Mouse (Mus musculus) intestine, embryonic 14.5 days (tissue): ENCODE results near the gene Alk. TPM values are rescaled to one million over a fixed set of nuclear protein-coding genes. Genes with fewer than 3 reads are reported as not detected.

Experiments
- ATAC-seq: fragments of 200-750 bp; cut with Nextera tagmentation; replicated peaks from 2 replicates; pipeline ENCODE4 v1.8.0; 2017; ENCODE audit warnings: low read depth, moderate number of reproducible peaks, moderate TSS enrichment, moderate library complexity; ENCODE audit not compliant: low FRiP score, low TSS enrichment
- DNase-seq: peaks from one replicate; pipeline ENCODE4 v3.0.0-alpha.2; 2018; ENCODE audit warnings: low spot score
- H3K27ac ChIP-seq: fragments of 300-500 bp; sonication (generic); 2 replicates; pipeline ENCODE4 v1.5.1; 2014; ENCODE audit warnings: low read depth, mild to moderate bottlenecking, control low read depth
- H3K27me3 ChIP-seq: fragments of 300-500 bp; sonication (generic); replicated peaks from 2 replicates; pipeline ENCODE4 v1.6.1; 2014; ENCODE audit warnings: low read length, control low read depth; ENCODE audit not compliant: control insufficient read depth, insufficient read depth
- H3K36me3 ChIP-seq: fragments of 300-500 bp; sonication (generic); 2 replicates; pipeline ENCODE4 v1.6.1; 2014; ENCODE audit warnings: low read length, control low read depth; ENCODE audit not compliant: control insufficient read depth, insufficient read depth
- H3K4me1 ChIP-seq: fragments of 300-500 bp; sonication (generic); replicated peaks from 2 replicates; pipeline ENCODE4 v1.6.1; 2014; ENCODE audit warnings: low read length, control low read depth, mixed read lengths; ENCODE audit not compliant: control insufficient read depth, insufficient read depth
- H3K4me2 ChIP-seq: fragments of 300-500 bp; sonication (generic); 2 replicates; pipeline ENCODE4 v1.6.1; 2014; ENCODE audit warnings: low read length
- H3K4me3 ChIP-seq: fragments of 300-500 bp; sonication (generic); 2 replicates; pipeline ENCODE4 v1.5.1; 2014; ENCODE audit warnings: low read depth, low read length, control low read depth, mixed read lengths
- H3K9ac ChIP-seq: fragments of 300-500 bp; sonication (generic); 2 replicates; pipeline ENCODE4 v1.6.1; 2014; ENCODE audit warnings: mild to moderate bottlenecking, low read length
- H3K9me3 ChIP-seq: fragments of 300-500 bp; sonication (generic); 2 replicates; pipeline ENCODE4 v1.6.1; 2016; ENCODE audit warnings: low read length, control low read depth; ENCODE audit not compliant: control insufficient read depth
- WGBS: fragments of 180-500 bp; shearing (Covaris S2); extraction: QIAGEN DNeasy Blood & Tissue Kit; methylation state at CpG from one replicate; pipeline ENCODE4 v1.1.7; 2014; 5-methylcytosine and 5-hydroxymethylcytosine counted together
- polyA plus RNA-seq: library from polyadenylated mRNA; unstranded; fragments of >200 nt; fragmentation: Nextera tagmentation; extraction: Ambion mirVana; gene quantifications from 2 replicates; pipeline ENCODE4 v1.2.1, GENCODE M21; 2014

The Alk gene
- polyA plus RNA-seq, 1 experiment from 2014 or later, result 0.61 TPM

GRCm38 (mm10) chr17:72401861-72402260 is 202.6 kb downstream of the Alk start:
- H3K9ac ChIP-seq, result no peak overlapping the region
- no peak overlapping the region for H3K4me2 ChIP-seq
- no peak overlapping the region for H3K27ac ChIP-seq
- H3K36me3 ChIP-seq, result no peaks in the 10 kb centered on the region
- no peaks in the 10 kb centered on the region for H3K9me3 ChIP-seq
- no peaks in the 10 kb centered on the region for H3K27me3 ChIP-seq
- WGBS, result 62% methylated on average over 3 of the region's 3 CpGs
- no peaks in the 10 kb centered on the region for H3K4me1 ChIP-seq
- H3K4me3 ChIP-seq, result no peak overlapping the region
- ATAC-seq, result no peak
- no peak for DNase-seq

DNA sequence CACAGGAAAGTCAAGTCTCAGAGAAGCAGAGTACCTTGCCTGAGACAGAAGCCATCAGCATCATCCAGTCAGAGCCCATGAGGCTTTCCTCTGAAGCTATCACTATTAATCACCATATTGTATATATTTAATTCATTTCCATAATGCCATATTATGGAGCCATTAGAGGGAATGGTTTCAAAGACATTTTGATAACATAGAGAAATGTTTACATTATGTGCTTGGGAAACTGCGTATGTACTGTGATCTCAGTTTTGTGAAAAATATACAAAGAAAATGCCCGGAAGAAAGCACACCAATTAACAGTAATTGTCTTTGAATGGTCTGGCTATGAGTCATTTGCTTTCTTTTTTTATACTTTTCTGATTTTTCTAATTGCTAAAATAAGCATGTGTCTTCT is 203.1 kb downstream of the Alk start:
- H3K4me3 ChIP-seq, result no peak overlapping the region
- no peak overlapping the region for H3K4me2 ChIP-seq
- DNase-seq (no peak), ATAC-seq (no peak)
- H3K27me3 ChIP-seq, result no peaks in the 10 kb centered on the region
- no peak overlapping the region for H3K9ac ChIP-seq
- H3K9me3 ChIP-seq, result no peaks in the 10 kb centered on the region
- H3K27ac ChIP-seq, result no peak overlapping the region
- H3K36me3 ChIP-seq, result no peaks in the 10 kb centered on the region
- WGBS, result 49% methylated on average over 2 of the region's 2 CpGs
- H3K4me1 ChIP-seq, result no peaks in the 10 kb centered on the region

DNA sequence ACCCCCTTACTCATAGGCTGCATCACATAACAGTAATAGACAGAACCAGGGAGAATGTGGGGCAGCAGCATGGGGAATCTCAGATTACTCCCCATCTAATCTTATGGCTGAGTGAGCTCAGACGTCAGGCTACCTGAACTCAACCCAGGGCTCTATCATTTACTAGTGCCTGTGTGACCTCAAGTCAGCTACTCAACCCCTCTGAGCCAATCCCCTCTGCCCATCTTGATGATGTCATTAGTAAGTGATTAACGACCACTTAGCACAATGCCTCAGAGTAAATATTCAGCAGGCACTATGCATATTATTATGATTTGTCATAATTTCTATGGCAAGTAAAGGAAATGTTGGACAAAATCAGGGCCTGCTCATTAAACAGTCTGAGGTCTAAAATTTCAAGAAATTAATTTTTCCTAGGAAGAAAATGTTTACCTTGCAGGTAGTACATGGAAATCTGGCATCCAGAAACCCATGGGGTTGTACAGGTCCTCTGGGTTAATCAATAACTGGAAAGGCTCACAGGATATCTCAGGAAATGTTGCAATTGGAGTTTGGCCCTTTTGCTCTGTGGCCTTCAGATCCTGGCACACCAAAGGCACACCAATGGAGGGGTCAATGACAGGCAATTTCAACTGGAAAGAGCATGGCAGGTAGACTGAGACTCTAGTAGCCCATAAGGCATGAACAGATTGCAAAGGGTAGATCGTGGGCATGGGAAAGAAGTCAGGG is 204.9 kb downstream of the Alk start:
- H3K9me3 ChIP-seq, result no peaks in the 10 kb centered on the region
- peak; percentile 70 for ATAC-seq
- no peak overlapping the region for H3K27ac ChIP-seq
- H3K4me2 ChIP-seq, result no peak overlapping the region
- no peak overlapping the region for H3K9ac ChIP-seq
- no peak for DNase-seq
- no peaks in the 10 kb centered on the region; the same call in 1 of the 2 replicates for H3K4me1 ChIP-seq
- 76% methylated on average over 3 of the region's 3 CpGs for WGBS
- no peaks in the 10 kb centered on the region for H3K27me3 ChIP-seq
- no peaks in the 10 kb centered on the region for H3K36me3 ChIP-seq
- H3K4me3 ChIP-seq, result no peak overlapping the region

DNA sequence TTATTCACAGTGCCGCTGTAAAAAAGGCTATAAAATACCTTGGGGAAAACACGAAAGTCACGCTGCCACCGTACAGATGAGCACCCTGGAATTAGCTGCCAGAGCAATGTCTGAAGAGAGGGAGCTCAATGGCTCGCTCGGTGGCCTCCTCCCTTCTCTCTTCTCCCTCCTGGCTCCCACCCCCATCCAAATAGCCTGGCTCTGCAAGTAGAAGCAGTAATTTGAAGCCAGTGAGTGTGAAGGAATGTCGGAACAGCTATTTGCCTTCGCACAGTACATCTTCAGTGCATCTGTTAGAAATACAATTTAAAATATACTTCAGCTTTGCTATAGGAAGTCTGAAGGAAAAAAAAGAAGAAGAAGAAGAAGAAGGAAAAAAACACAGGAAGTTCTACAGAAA is 208.5 kb downstream of the Alk start:
- DNase-seq, result no peak
- Histone ChIP-seq H3K4me2 (no peak overlapping the region), H3K9ac (no peak overlapping the region)

DNA sequence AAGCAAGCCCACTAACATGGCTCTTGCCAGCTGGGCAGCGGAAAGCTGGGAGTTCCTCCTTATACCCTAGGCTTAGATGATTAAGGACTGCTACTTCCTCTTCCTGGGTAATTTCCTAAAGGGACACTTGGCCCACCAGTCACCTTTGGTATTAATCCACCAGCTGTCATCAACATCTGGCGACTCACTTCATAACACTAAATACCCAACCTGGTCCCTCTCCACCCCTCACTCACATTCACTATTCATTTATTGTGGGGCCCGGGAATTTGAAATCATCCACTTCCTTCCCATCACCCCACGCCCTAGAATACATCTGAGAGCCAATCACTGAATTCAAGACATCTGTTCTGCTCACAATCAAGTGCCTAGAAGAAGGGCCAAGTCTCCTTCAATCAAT is 235.4 kb downstream of the Alk start:
- ATAC-seq (no peak), DNase-seq (no peak)
- H3K36me3 ChIP-seq, result no peaks in the 10 kb centered on the region
- H3K4me3 ChIP-seq, result no peak overlapping the region
- no peaks in the 10 kb centered on the region for H3K4me1 ChIP-seq
- WGBS, result 79% methylated on average over 4 of the region's 4 CpGs
- no peaks in the 10 kb centered on the region for H3K9me3 ChIP-seq
- H3K27ac ChIP-seq, result no peak overlapping the region
- H3K27me3 ChIP-seq, result no peaks in the 10 kb centered on the region
- no peak overlapping the region for H3K9ac ChIP-seq
- no peak overlapping the region for H3K4me2 ChIP-seq

More for the DNA sequence above, 208.5 kb downstream of the Alk start:
- no peak for ATAC-seq
- no peaks in the 10 kb centered on the region; the same call in 1 of the 2 replicates for H3K4me1 ChIP-seq
- H3K4me3 ChIP-seq, result no peak overlapping the region
- no peaks in the 10 kb centered on the region for H3K27me3 ChIP-seq
- 29% methylated on average over 8 of the region's 8 CpGs for WGBS
- no peak overlapping the region for H3K27ac ChIP-seq
- no peaks in the 10 kb centered on the region for H3K9me3 ChIP-seq
- H3K36me3 ChIP-seq, result no peaks in the 10 kb centered on the region

DNA sequence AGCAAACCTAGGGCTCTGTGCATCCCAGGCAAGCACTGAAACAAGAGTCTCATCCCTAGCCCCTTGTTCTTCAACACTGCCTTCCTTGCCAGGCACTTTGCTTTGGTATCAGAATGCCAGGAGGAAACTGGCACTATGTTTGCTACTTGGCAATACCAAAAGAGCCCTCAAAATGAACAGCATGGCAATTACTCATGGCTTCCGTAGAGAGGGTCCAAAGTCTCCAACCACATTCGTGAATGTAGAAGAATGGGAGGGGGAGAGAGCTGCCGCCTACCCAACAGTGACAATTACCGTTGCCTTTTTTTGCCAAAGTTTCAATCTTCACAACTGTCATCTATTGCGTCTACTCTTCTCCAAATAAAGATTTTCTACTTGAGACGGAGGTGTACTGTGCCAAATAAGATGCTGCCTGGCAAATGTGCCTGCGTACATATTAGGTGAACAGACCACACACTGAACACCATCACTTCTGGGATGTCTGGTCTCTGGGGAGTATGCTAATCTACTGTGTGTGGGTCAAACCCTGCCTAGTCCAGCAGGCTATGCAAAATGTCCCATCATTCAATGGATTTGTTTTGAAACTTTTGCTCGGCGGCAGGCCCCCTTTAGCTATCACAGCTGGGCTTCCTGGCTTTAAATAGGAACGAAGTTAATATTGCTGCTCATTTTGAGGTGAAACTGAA is 241.5 kb downstream of the Alk start:
- no peaks in the 10 kb centered on the region for H3K4me1 ChIP-seq
- ATAC-seq (no peak), DNase-seq (no peak)
- no peak overlapping the region for H3K27ac ChIP-seq
- H3K4me2 ChIP-seq, result no peak overlapping the region
- H3K36me3 ChIP-seq, result no peaks in the 10 kb centered on the region
- H3K27me3 ChIP-seq, result no peaks in the 10 kb centered on the region
- H3K4me3 ChIP-seq, result no peak overlapping the region
- 80% methylated on average over 10 of the region's 10 CpGs for WGBS
- H3K9ac ChIP-seq, result no peak overlapping the region
- H3K9me3 ChIP-seq, result no peaks in the 10 kb centered on the region

DNA sequence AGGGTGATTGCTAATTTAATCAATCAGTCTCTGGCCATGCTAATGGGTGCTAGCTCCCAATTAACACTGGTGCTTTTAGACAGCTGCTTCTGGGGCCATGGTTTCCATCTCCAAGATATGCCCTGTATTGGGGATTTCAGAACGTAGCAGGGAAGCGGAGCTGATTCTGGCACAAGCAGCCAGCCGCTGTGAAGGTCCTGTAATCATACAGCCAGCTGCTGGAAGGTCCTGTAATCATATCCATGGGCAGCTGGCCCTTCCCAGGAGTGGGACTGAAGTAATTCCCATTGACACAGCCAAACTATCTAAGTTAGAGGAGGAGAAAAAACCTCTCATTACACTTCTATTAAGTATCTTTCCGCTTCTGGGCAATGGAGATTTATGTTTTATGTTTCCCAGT is 242.5 kb downstream of the Alk start:
- DNase-seq (no peak), ATAC-seq (no peak)
- no peaks in the 10 kb centered on the region for H3K36me3 ChIP-seq
- H3K27ac ChIP-seq, result no peak overlapping the region
- no peak overlapping the region for H3K4me3 ChIP-seq
- H3K27me3 ChIP-seq, result no peaks in the 10 kb centered on the region
- no peaks in the 10 kb centered on the region for H3K9me3 ChIP-seq
- WGBS, result 72% methylated on average over 4 of the region's 4 CpGs
- no peaks in the 10 kb centered on the region for H3K4me1 ChIP-seq
- H3K4me2 ChIP-seq, result no peak overlapping the region
- no peak overlapping the region for H3K9ac ChIP-seq

GRCm38 (mm10) chr17:72356759-72357302 is 247.6 kb downstream of the Alk start:
- H3K27me3 ChIP-seq, result no peaks in the 10 kb centered on the region
- no peak for DNase-seq
- 40% methylated on average over 5 of the region's 5 CpGs for WGBS
- H3K27ac ChIP-seq, result no peak overlapping the region
- H3K36me3 ChIP-seq, result no peaks in the 10 kb centered on the region
- no peaks in the 10 kb centered on the region for H3K4me1 ChIP-seq
- H3K9ac ChIP-seq, result no peak overlapping the region
- H3K4me3 ChIP-seq, result no peak overlapping the region
- no peak overlapping the region for H3K4me2 ChIP-seq
- 0 out of 2 replicates have a peak, but pooled peaks have one; percentile 55 for ATAC-seq
- H3K9me3 ChIP-seq, result no peaks in the 10 kb centered on the region
